Comparison of ENCODE assay signal across 24 mouse cellular contexts in genomic region chr2:74424726-74425125, GRCm38 (mm10).
A peak's percentile ranks its signal among the peaks of the same experiment; 100 is the strongest.
DNase-seq lines count a peak whose midpoint lies in the region; ATAC-seq and TF ChIP-seq lines count a peak whose summit lies in the region.
"Had no signal": no experiment of that assay in that cellular context is flagged by ENCODE, and none has a peak within 500 bp of the region (broad histone marks: within the 10 kb centered on the region; RNA-seq: fewer than 3 reads in every experiment).

No protein-coding gene starts in this region.

- no peak overlapping the region for H3K9ac ChIP-seq in intestine, postnatal 0 days (ENCODE audit: low read depth, low read length)
- H3K9ac ChIP-seq: embryonic facial prominence, embryonic 12.5 days; hindbrain, embryonic 14.5 days; intestine, embryonic 15.5 days; kidney, embryonic 15.5 days; liver, embryonic 14.5 days; lung, embryonic 15.5 days; midbrain, embryonic 12.5 days; neural tube, embryonic 12.5 days had no signal

- H3K4me3 ChIP-seq in heart, embryonic 10.5 days = no peak overlapping the region
- H3K4me3 ChIP-seq in intestine, postnatal 0 days (ENCODE audit: low read depth, low read length) = no peak overlapping the region
- H3K4me3 ChIP-seq: embryonic facial prominence, embryonic 12.5 days; intestine, embryonic 15.5 days; kidney, embryonic 15.5 days; lung, embryonic 15.5 days; midbrain, embryonic 12.5 days; neural tube, embryonic 12.5 days had no signal

- no peaks in the 10 kb centered on the region for H3K36me3 ChIP-seq in heart, embryonic 10.5 days
- no peaks in the 10 kb centered on the region for H3K36me3 ChIP-seq in intestine, postnatal 0 days (ENCODE audit: control insufficient read depth, insufficient read depth)
- H3K36me3 ChIP-seq: embryonic facial prominence, embryonic 12.5 days; intestine, embryonic 15.5 days; kidney, embryonic 15.5 days; lung, embryonic 15.5 days; midbrain, embryonic 12.5 days; neural tube, embryonic 12.5 days had no signal

- intact Hi-C loops in left cerebral cortex, postnatal 25 days (cut with DNase I) = loop anchor here (1.0 to 5.0 kb wide), 6 partner anchors 14 to 288 kb away; no protein-coding TSS in a partner anchor

- no peak for TF ChIP-seq CTCF in intestine, postnatal 0 days (IDR thresholded peaks at IDR 0.05; ENCODE audit: low read depth)

- 88% methylated on average over 3 of the region's 3 CpGs for WGBS in heart, embryonic 10.5 days
- 69% methylated on average over 3 of the region's 3 CpGs for WGBS in intestine, postnatal 0 days

- no peaks in the 10 kb centered on the region for H3K27me3 ChIP-seq in heart, embryonic 10.5 days (ENCODE audit: insufficient read depth, poor library complexity, severe bottlenecking)
- H3K27me3 ChIP-seq in intestine, postnatal 0 days (replicated peaks; ENCODE audit: control insufficient read depth, insufficient read depth, low read length) = no peaks in the 10 kb centered on the region
- H3K27me3 ChIP-seq: embryonic facial prominence, embryonic 12.5 days; intestine, embryonic 15.5 days; kidney, embryonic 15.5 days; lung, embryonic 15.5 days; midbrain, embryonic 12.5 days; neural tube, embryonic 12.5 days had no signal

- no peaks in the 10 kb centered on the region for H3K9me3 ChIP-seq in heart, embryonic 10.5 days
- H3K9me3 ChIP-seq in intestine, postnatal 0 days (ENCODE audit: control insufficient read depth) = no peaks in the 10 kb centered on the region
- H3K9me3 ChIP-seq: embryonic facial prominence, embryonic 12.5 days; intestine, embryonic 15.5 days; kidney, embryonic 15.5 days; lung, embryonic 15.5 days; neural tube, embryonic 12.5 days had no signal

- no peak overlapping the region for H3K4me2 ChIP-seq in intestine, postnatal 0 days (replicated peaks; ENCODE audit: low read depth)
- H3K4me2 ChIP-seq: embryonic facial prominence, embryonic 12.5 days; hindbrain, embryonic 14.5 days; intestine, embryonic 15.5 days; kidney, embryonic 15.5 days; lung, embryonic 15.5 days; midbrain, embryonic 12.5 days; neural tube, embryonic 12.5 days had no signal

- no peak for ATAC-seq in intestine, postnatal 0 days
- ATAC-seq: forebrain, embryonic 14.5 days; intestine, embryonic 15.5 days had no signal

- no peaks in the 10 kb centered on the region for H3K4me1 ChIP-seq in heart, embryonic 10.5 days
- H3K4me1 ChIP-seq in intestine, postnatal 0 days (replicated peaks; ENCODE audit: control insufficient read depth, insufficient read depth, low read length) = no peaks in the 10 kb centered on the region
- H3K4me1 ChIP-seq: embryonic facial prominence, embryonic 12.5 days; intestine, embryonic 15.5 days; kidney, embryonic 15.5 days; lung, embryonic 15.5 days had no signal

- peak; percentile 87 for DNase-seq in heart, adult 11 months
- no peak for DNase-seq in heart, embryonic 10.5 days (ENCODE audit: low spot score)
- DNase-seq in brain, adult 2 months (ENCODE audit: low read depth, low spot score) = peak; percentile 89
- DNase-seq in layer of hippocampus, adult 9-11 months = peak; percentile 65
- peak; percentile 56 to 96 for DNase-seq in left cerebral cortex, postnatal 25 days (ENCODE audit: low spot score in 2 of 2)
- DNase-seq in c-Kit-positive CD71-positive TER-119-positive erythroid progenitor cells, embryonic 14.5 days (ENCODE audit: low spot score) = no peak
- DNase-seq in adrenal gland, adult 2 months = no peak
- DNase-seq: adrenal gland, postnatal 10 days; cerebellum, adult 11 months; cerebellum, postnatal 10 days; heart, adult 18-20 months; heart, postnatal 36 days; thymus, postnatal 14 days had no signal

- H3K27ac ChIP-seq in heart, embryonic 10.5 days = no peak overlapping the region
- H3K27ac ChIP-seq in intestine, postnatal 0 days (ENCODE audit: low read depth, low read length) = no peak overlapping the region
- H3K27ac ChIP-seq: embryonic facial prominence, embryonic 12.5 days; hindbrain, embryonic 14.5 days; intestine, embryonic 15.5 days; kidney, embryonic 15.5 days; liver, embryonic 14.5 days; lung, embryonic 15.5 days; macrophage; midbrain, embryonic 12.5 days; neural tube, embryonic 12.5 days had no signal

Comparison
In these comparisons a context has a peak if more than half of its experiments do, and no peak if none do; other contexts are left out.
1. DNase-seq: peak in heart, adult 11 months (single experiment), brain, adult 2 months (single experiment), layer of hippocampus, adult 9-11 months (single experiment) and left cerebral cortex, postnatal 25 days (2 of 2); none in heart, embryonic 10.5 days (single experiment), c-Kit-positive CD71-positive TER-119-positive erythroid progenitor cells, embryonic 14.5 days (single experiment) and adrenal gland, adult 2 months (single experiment).